Mouse (Mus musculus) megakaryocyte, embryonic 14.5 days (primary cell): ENCODE results near the gene Zgrf1. TPM values are rescaled to one million over a fixed set of nuclear protein-coding genes. Genes with fewer than 3 reads are reported as not detected.
A peak's percentile ranks its signal among the peaks of the same experiment; 100 is the strongest.

ENCODE experiments used
- H3K27me3 ChIP-seq: replicated peaks from 2 replicates; pipeline ENCODE3; 2012; ENCODE audit warnings: inconsistent platforms
- H3K36me3 ChIP-seq: replicated peaks from 2 replicates; pipeline ENCODE3; 2012; ENCODE audit warnings: low read length, inconsistent platforms, mixed read lengths
- H3K4me1 ChIP-seq: 2 replicates; pipeline ENCODE4 v1.6.1; 2012; ENCODE audit warnings: inconsistent platforms
- H3K4me3 ChIP-seq: replicated peaks from 2 replicates; pipeline ENCODE3; 2012; ENCODE audit warnings: moderate library complexity, mild to moderate bottlenecking, inconsistent platforms
- H3K9me3 ChIP-seq: 2 replicates; pipeline ENCODE4 v1.6.1; 2012; ENCODE audit warnings: inconsistent platforms
- FLI1 ChIP-seq: IDR thresholded peaks from 2 replicates; pipeline ENCODE4 v1.6.1; 2012; ENCODE audit warnings: low read length, inconsistent platforms, mixed read lengths
- GATA1 ChIP-seq: IDR thresholded peaks from 3 replicates; pipeline ENCODE4 v1.6.1; 2012; ENCODE audit warnings: mixed read lengths, low read length, inconsistent platforms, borderline replicate concordance
- polyA plus RNA-seq: library from polyadenylated mRNA; stranded (reverse); fragments of >175 nt; gene quantifications from 2 replicates; pipeline ENCODE4 v1.2.3, GENCODE M21; 2012; ENCODE audit warnings: low replicate concordance; ENCODE audit not compliant: insufficient read depth

Gene Zgrf1
- polyA plus RNA-seq, 1 experiment, result 0.07 TPM

- Histone ChIP-seq H3K27me3 (no peaks in the 10 kb centered on the region), H3K36me3 (peaks cover 23% of the 10 kb centered on the region), H3K4me3 (peak overlapping the region; percentile 93), H3K4me1 (peaks cover 26% of the 10 kb centered on the region), H3K9me3 (no peaks in the 10 kb centered on the region)
- TF ChIP-seq GATA1 (no peak), FLI1 (no peak)
Measured at GRCm38 (mm10) chr3:127554723-127555122, 1.4 kb downstream of the Zgrf1 start.

- Histone ChIP-seq H3K36me3 (peaks cover 52% of the 10 kb centered on the region), H3K4me1 (peaks cover 14% of the 10 kb centered on the region)
- TF ChIP-seq FLI1 (no peak), GATA1 (no peak)
Measured at GRCm38 (mm10) chr3:127558201-127558600, 4.9 kb downstream of the Zgrf1 start.

GRCm38 (mm10) chr3:127562974-127563373 is 9.7 kb downstream of the Zgrf1 start:
- H3K27me3 ChIP-seq, result no peaks in the 10 kb centered on the region
- H3K9me3 ChIP-seq, result no peaks in the 10 kb centered on the region
- H3K4me3 ChIP-seq, result no peak overlapping the region
- peaks cover 4% of the 10 kb centered on the region for H3K4me1 ChIP-seq
- H3K36me3 ChIP-seq, result peaks cover 61% of the 10 kb centered on the region
- no peak for TF ChIP-seq GATA1
- no peak for TF ChIP-seq FLI1

More at GRCm38 (mm10) chr3:127558201-127558600, 4.9 kb downstream of the Zgrf1 start:
- Histone ChIP-seq H3K27me3 (no peaks in the 10 kb centered on the region), H3K4me3 (no peak overlapping the region), H3K9me3 (no peaks in the 10 kb centered on the region)

- no peaks in the 10 kb centered on the region for H3K9me3 ChIP-seq
- peaks cover 69% of the 10 kb centered on the region for H3K36me3 ChIP-seq
- H3K4me3 ChIP-seq, result no peak overlapping the region
- H3K4me1 ChIP-seq, result peaks cover 4% of the 10 kb centered on the region
- TF ChIP-seq GATA1 (no peak), FLI1 (no peak)
- no peaks in the 10 kb centered on the region for H3K27me3 ChIP-seq
Measured at GRCm38 (mm10) chr3:127565129-127565528, 11.8 kb downstream of the Zgrf1 start.

- no peaks in the 10 kb centered on the region for H3K9me3 ChIP-seq
- peaks cover 7% of the 10 kb centered on the region for H3K4me1 ChIP-seq
- peaks cover 61% of the 10 kb centered on the region for H3K36me3 ChIP-seq
- peak overlapping the region; percentile 90 for H3K4me3 ChIP-seq
- H3K27me3 ChIP-seq, result no peaks in the 10 kb centered on the region
- no peak for TF ChIP-seq FLI1
- TF ChIP-seq GATA1, result no peak
Measured at GRCm38 (mm10) chr3:127572557-127572956, 19.3 kb downstream of the Zgrf1 start.

- Histone ChIP-seq H3K27me3 (no peaks in the 10 kb centered on the region), H3K36me3 (peaks cover 60% of the 10 kb centered on the region), H3K4me1 (no peaks in the 10 kb centered on the region), H3K4me3 (no peak overlapping the region), H3K9me3 (no peaks in the 10 kb centered on the region)
- no peak for TF ChIP-seq FLI1
- no peak for TF ChIP-seq GATA1
Measured at GRCm38 (mm10) chr3:127597136-127597535, 43.8 kb downstream of the Zgrf1 start.

- peaks cover 3% of the 10 kb centered on the region; the same call in 1 of the 2 replicates for H3K4me1 ChIP-seq
- H3K27me3 ChIP-seq, result no peaks in the 10 kb centered on the region
- H3K36me3 ChIP-seq, result peaks cover 66% of the 10 kb centered on the region
- TF ChIP-seq FLI1 (no peak), GATA1 (no peak)
- H3K4me3 ChIP-seq, result no peak overlapping the region
- H3K9me3 ChIP-seq, result no peaks in the 10 kb centered on the region
Measured at GRCm38 (mm10) chr3:127608109-127608508, 54.8 kb downstream of the Zgrf1 start.

- Histone ChIP-seq H3K9me3 (no peaks in the 10 kb centered on the region), H3K4me1 (peaks cover 39% of the 10 kb centered on the region), H3K27me3 (peaks cover 68% of the 10 kb centered on the region), H3K36me3 (no peaks in the 10 kb centered on the region), H3K4me3 (peak overlapping the region; percentile 90)
- TF ChIP-seq GATA1 (no peak), FLI1 (no peak)
Measured at GRCm38 (mm10) chr3:127625296-127625695, 72.0 kb downstream of the Zgrf1 start.

GRCm38 (mm10) chr3:127625701-127626399 is 72.6 kb downstream of the Zgrf1 start:
- Histone ChIP-seq H3K27me3 (peaks cover 73% of the 10 kb centered on the region), H3K4me1 (peaks cover 41% of the 10 kb centered on the region), H3K36me3 (no peaks in the 10 kb centered on the region), H3K4me3 (peak overlapping the region; percentile 90), H3K9me3 (no peaks in the 10 kb centered on the region)
- no peak for TF ChIP-seq GATA1

GRCm38 (mm10) chr3:127626524-127626923 is 73.2 kb downstream of the Zgrf1 start:
- Histone ChIP-seq H3K4me3 (no peak overlapping the region), H3K36me3 (no peaks in the 10 kb centered on the region), H3K27me3 (peaks cover 79% of the 10 kb centered on the region), H3K9me3 (no peaks in the 10 kb centered on the region), H3K4me1 (peaks cover 48% of the 10 kb centered on the region)
- TF ChIP-seq FLI1 (no peak), GATA1 (no peak)
